Mouse (Mus musculus) kidney, postnatal 0 days (tissue): ENCODE measurements around the gene Heatr5a. TPM values are rescaled to one million over a fixed set of nuclear protein-coding genes. Genes with fewer than 3 reads are reported as not detected.

Experiments used
- ATAC-seq: fragments of 200-750 bp; cut with Nextera tagmentation; replicated peaks from 2 replicates; pipeline ENCODE4 v1.8.0; 2017; ENCODE audit warnings: low read depth, moderate number of reproducible peaks, moderate TSS enrichment, moderate library complexity; ENCODE audit not compliant: low FRiP score
- DNase-seq: peaks from one replicate; pipeline ENCODE4 v3.0.0-alpha.2; 2016; ENCODE audit warnings: low spot score
- H3K27ac ChIP-seq: fragments of 300-500 bp; sonication (generic); 2 replicates; pipeline ENCODE4 v1.5.1; 2014; ENCODE audit warnings: mild to moderate bottlenecking
- H3K27me3 ChIP-seq: fragments of 300-500 bp; sonication (generic); 2 replicates; pipeline ENCODE4 v1.6.1; 2014; ENCODE audit warnings: low read length, mixed read lengths; ENCODE audit not compliant: insufficient read depth
- H3K36me3 ChIP-seq: fragments of 300-500 bp; sonication (generic); 2 replicates; pipeline ENCODE4 v1.6.1; 2014; ENCODE audit warnings: low read length, mixed read lengths; ENCODE audit not compliant: insufficient read depth
- H3K4me1 ChIP-seq: fragments of 300-500 bp; sonication (generic); replicated peaks from 2 replicates; pipeline ENCODE4 v1.6.1; 2014; ENCODE audit warnings: antibody characterized with exemption, low read length, mixed read lengths; ENCODE audit not compliant: insufficient read depth
- H3K4me2 ChIP-seq: fragments of 300-500 bp; sonication (generic); 2 replicates; pipeline ENCODE4 v1.6.1; 2014; ENCODE audit warnings: mild to moderate bottlenecking, low read length, moderate library complexity, mixed read lengths
- H3K4me3 ChIP-seq: fragments of 300-500 bp; sonication (generic); replicated peaks from 2 replicates; pipeline ENCODE4 v1.5.1; 2014; ENCODE audit warnings: low read depth, low read length
- H3K9ac ChIP-seq: fragments of 300-500 bp; sonication (generic); 2 replicates; pipeline ENCODE4 v1.6.1; 2014; ENCODE audit warnings: low read depth, low read length
- H3K9me3 ChIP-seq: fragments of 300-500 bp; sonication (generic); replicated peaks from 2 replicates; pipeline ENCODE4 v1.6.1; 2016; ENCODE audit warnings: low read length, inconsistent platforms, mixed read lengths
- CTCF ChIP-seq: IDR thresholded peaks from 2 replicates; pipeline ENCODE4 v1.5.1; 2016; ENCODE audit warnings: antibody characterized with exemption, low read depth, mild to moderate bottlenecking, moderate library complexity
- WGBS: fragments of 180-500 bp; shearing (Covaris S2); extraction: QIAGEN DNeasy Blood & Tissue Kit; methylation state at CpG from one replicate; pipeline ENCODE4 v1.1.7; 2014; 5-methylcytosine and 5-hydroxymethylcytosine counted together
- polyA plus RNA-seq: library from polyadenylated mRNA; unstranded; fragments of >200 nt; fragmentation: Nextera tagmentation; extraction: Ambion mirVana; gene quantifications from 2 replicates; pipeline ENCODE4 v1.2.1, GENCODE M21; 2015

Heatr5a gene
- polyA plus RNA-seq, 1 experiment from 2014 or later = 3.7 TPM

GRCm38 (mm10) chr12:51856768-51857295, 114.3 kb downstream of the Heatr5a start:
- no peak for TF ChIP-seq CTCF
- no peak overlapping the region for H3K4me2 ChIP-seq
- WGBS = 91% methylated on average over 8 of the region's 8 CpGs
- DNase-seq (no peak), ATAC-seq (no peak)
- H3K9ac ChIP-seq = no peak overlapping the region
- H3K27ac ChIP-seq = no peak overlapping the region
- H3K9me3 ChIP-seq = no peaks in the 10 kb centered on the region
- H3K4me1 ChIP-seq = no peaks in the 10 kb centered on the region
- H3K4me3 ChIP-seq = no peak overlapping the region
- H3K27me3 ChIP-seq = no peaks in the 10 kb centered on the region
- H3K36me3 ChIP-seq = no peaks in the 10 kb centered on the region

- Histone ChIP-seq H3K9ac (no peak overlapping the region), H3K4me3 (no peak overlapping the region), H3K36me3 (no peaks in the 10 kb centered on the region), H3K9me3 (no peaks in the 10 kb centered on the region), H3K4me1 (no peaks in the 10 kb centered on the region), H3K4me2 (no peak overlapping the region), H3K27me3 (no peaks in the 10 kb centered on the region), H3K27ac (no peak overlapping the region)
- ATAC-seq (no peak), DNase-seq (no peak)
- no peak for TF ChIP-seq CTCF
- 88% methylated on average over 2 of the region's 2 CpGs for WGBS
These were observed 115.2 kb downstream of the Heatr5a start for GRCm38 (mm10) chr12:51855872-51856271.

- Histone ChIP-seq H3K27ac (no peak overlapping the region), H3K4me2 (no peak overlapping the region), H3K4me1 (no peaks in the 10 kb centered on the region), H3K9me3 (no peaks in the 10 kb centered on the region), H3K27me3 (no peaks in the 10 kb centered on the region), H3K4me3 (no peak overlapping the region), H3K36me3 (no peaks in the 10 kb centered on the region), H3K9ac (no peak overlapping the region)
- TF ChIP-seq CTCF = no peak
- 80% methylated on average over 7 of the region's 7 CpGs for WGBS
- no peak for ATAC-seq
- DNase-seq = no peak
These were observed 115.7 kb downstream of the Heatr5a start for GRCm38 (mm10) chr12:51855453-51855852.

- Histone ChIP-seq H3K27ac (no peak overlapping the region), H3K9me3 (no peaks in the 10 kb centered on the region), H3K4me1 (no peaks in the 10 kb centered on the region), H3K4me2 (no peak overlapping the region), H3K9ac (no peak overlapping the region), H3K27me3 (no peaks in the 10 kb centered on the region), H3K4me3 (no peak overlapping the region), H3K36me3 (no peaks in the 10 kb centered on the region)
- no peak for TF ChIP-seq CTCF
- ATAC-seq (no peak), DNase-seq (no peak)
- WGBS = 86% methylated on average over 4 of the region's 4 CpGs
These were observed 119.5 kb downstream of the Heatr5a start for GRCm38 (mm10) chr12:51851617-51852016.

GRCm38 (mm10) chr12:51851155-51851554, 120.0 kb downstream of the Heatr5a start:
- Histone ChIP-seq H3K4me3 (no peak overlapping the region), H3K9ac (no peak overlapping the region), H3K4me1 (no peaks in the 10 kb centered on the region), H3K4me2 (no peak overlapping the region), H3K9me3 (no peaks in the 10 kb centered on the region), H3K27ac (no peak overlapping the region), H3K36me3 (no peaks in the 10 kb centered on the region), H3K27me3 (no peaks in the 10 kb centered on the region)
- DNase-seq (no peak), ATAC-seq (no peak)
- 91% methylated on average over 3 of the region's 3 CpGs for WGBS
- TF ChIP-seq CTCF = no peak

- no peak overlapping the region for H3K4me3 ChIP-seq
- no peaks in the 10 kb centered on the region for H3K4me1 ChIP-seq
- no peak overlapping the region for H3K27ac ChIP-seq
- ATAC-seq = no peak
- H3K36me3 ChIP-seq = no peaks in the 10 kb centered on the region
- H3K4me2 ChIP-seq = no peak overlapping the region
- no peak for TF ChIP-seq CTCF
- H3K9me3 ChIP-seq = no peaks in the 10 kb centered on the region
- 91% methylated on average over 4 of the region's 4 CpGs for WGBS
- H3K27me3 ChIP-seq = no peaks in the 10 kb centered on the region
- DNase-seq = no peak
- no peak overlapping the region for H3K9ac ChIP-seq
These were observed 120.8 kb downstream of the Heatr5a start for GRCm38 (mm10) chr12:51850339-51850738.

- no peaks in the 10 kb centered on the region for H3K9me3 ChIP-seq
- H3K36me3 ChIP-seq = no peaks in the 10 kb centered on the region
- ATAC-seq (no peak), DNase-seq (no peak)
- no peak overlapping the region for H3K9ac ChIP-seq
- H3K4me3 ChIP-seq = no peak overlapping the region
- no peak for TF ChIP-seq CTCF
- no peak overlapping the region for H3K27ac ChIP-seq
- WGBS = 80% methylated on average over 2 of the region's 2 CpGs
- H3K4me1 ChIP-seq = no peaks in the 10 kb centered on the region
- H3K4me2 ChIP-seq = no peak overlapping the region
- no peaks in the 10 kb centered on the region for H3K27me3 ChIP-seq
These were observed 121.2 kb downstream of the Heatr5a start for GRCm38 (mm10) chr12:51849902-51850301.
